Mouse (Mus musculus): ENCODE measurements around the gene Dld.

DNA sequence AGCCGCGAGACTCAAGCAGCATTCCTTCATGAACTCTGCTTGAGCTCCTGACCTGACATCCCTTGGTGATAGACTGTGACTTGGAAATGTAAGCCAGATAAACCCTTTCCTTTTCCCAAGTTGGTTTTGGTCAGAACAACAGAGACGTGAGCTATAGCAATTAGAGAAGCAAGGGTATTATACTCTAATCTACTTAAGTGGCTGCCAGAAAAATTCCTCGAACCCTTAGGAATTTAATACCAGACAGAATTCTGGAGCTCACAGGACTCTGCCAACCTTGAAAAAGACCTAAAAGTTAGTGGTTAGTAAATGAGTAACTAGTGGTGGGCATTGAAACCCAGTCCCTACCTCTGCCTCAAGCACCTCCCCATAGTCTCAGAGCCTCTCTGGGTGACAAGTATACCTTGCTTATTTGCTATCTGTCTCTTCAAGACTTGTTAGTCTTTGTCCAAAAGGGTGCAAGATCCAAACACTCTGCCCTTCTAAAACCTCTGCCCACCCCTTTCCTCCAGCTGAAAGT, 67.6 kb downstream of the Dld start:
- TF ChIP-seq POLR2A (IDR thresholded peaks at IDR 0.05; ENCODE audit: low read depth, low read length) (no peak), CTCF (IDR thresholded peaks at IDR 0.05; ENCODE audit: extremely low read depth, insufficient read length, insufficient replicate concordance, low read depth, low read length) (no peak)
